Mouse (Mus musculus) fat pad, adult 2 months (tissue): ENCODE data around the gene Capn15.

Source experiments
- DNase-seq: peaks from one replicate; pipeline ENCODE4 v3.0.0-alpha.2; 2011; ENCODE audit warnings: low read depth, low spot score; ENCODE audit errors: extremely low read depth

The Capn15 gene

DNA sequence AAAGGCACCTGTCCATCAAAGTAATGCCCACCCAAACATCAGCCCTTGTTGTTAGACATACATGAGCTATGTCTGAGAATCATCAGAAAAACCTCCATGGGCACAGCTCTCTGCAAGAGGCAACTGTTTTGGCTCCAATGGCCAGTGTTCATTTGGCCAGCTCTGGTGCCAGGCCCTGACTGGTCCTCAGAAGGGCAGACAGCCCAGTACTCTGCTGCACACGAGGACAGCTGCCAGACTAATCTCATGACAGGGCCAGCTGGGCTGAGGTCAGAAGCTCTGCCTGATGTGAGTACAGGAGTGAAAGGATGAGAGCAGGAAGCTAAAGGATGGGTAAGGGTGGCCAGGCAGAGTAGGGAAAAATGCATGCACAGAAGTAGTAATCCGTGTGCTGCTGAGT, 60.2 kb downstream of the Capn15 start:
- DNase-seq: no peak

DNA sequence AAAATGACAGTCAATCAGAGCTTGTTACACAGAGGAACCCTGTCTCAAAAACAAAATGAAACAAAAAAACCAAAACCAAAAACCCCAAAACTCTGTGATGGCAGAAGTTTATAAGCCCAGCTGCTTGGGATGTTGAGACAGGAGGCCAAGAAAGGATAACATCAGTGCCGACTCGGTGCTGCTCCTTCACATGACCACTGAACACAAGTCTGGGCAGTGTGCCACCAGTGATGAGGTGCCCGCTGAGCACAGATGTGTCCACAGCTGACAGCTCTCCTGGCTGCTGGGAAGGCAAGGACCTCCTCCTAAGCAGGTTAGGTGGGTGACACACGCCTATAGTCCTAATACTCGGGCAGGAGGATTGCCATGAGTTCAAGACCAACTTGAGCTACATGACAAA, 63.5 kb downstream of the Capn15 start:
- DNase-seq: no peak

DNA sequence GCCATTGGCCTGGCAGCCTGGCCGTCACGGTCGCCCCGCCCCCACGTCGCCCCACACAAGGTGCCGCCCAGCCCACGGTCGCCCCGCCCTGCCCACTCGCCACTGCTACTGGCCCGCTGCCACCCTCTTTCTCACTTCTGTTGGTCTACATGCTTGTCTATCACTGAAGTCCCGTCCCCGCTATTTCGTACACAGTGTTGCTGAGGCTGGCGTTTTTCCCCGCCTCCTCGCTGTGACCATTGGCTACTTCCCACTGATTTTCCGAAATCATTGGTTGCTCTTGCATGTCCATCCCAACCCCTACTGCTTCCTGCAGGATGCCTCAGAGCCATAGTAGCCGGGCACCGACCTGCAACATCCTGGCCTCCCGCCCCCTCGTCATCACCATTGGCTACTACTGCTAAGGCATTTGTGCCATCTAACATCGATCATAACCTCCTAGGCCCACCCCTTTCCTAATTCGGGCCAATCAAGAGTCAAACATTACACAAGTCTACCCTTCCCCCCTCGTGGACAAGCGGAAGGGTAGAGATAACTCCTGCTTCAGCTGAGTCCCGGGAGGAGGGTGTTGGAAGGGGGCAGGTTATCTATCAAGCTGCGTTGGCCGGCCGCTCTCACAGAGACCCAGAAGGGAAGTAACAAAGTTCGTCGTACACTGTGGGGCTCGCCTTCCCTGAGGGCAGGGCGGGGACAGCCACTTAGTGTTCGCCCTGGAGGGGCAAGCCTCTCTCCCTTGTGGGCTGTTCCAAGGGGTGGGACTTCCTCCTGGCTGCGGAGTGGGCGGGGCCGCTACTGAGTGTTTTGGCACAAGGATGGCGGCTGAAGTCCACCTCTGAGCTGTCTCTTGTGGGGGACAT, 65.6 kb downstream of the Capn15 start:
- peak; percentile 100 for DNase-seq

DNA sequence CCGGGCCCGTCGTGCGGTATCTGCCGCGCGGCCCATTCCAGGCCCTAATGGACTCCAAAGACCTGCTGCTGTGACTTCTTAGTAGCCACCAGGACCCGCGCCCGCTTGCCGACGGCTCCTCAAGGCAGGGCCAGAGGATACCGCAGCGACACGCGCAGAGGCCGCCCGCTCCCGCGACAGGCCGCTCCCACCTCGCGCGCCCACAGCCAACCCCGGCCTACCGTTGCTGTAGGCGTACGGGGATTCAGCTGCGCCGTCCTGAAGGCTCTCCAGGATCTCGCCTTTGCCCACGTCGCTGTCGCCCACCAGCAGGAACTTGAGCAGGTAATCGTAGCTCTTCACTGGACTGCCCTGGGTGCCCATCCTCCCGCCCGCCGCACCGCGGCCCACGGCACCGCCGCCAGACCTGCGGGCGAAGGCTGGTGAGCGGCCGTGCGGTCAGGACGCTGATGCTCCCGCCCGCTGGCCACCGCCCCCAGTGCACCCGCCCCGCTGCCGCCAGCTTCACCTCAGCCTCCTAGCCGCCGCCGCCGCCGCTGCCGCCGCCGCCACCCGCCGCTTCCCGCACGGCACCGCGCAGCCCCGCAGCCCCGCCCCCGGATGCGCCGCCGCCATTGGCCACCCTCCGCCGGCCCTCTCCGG, 66.3 kb downstream of the Capn15 start, which contains the start of gene Rab40c:
TSS of gene Rab40c (minus strand) at position 584 of the 642 bp plus-strand sequence.
- DNase-seq: no peak

DNA sequence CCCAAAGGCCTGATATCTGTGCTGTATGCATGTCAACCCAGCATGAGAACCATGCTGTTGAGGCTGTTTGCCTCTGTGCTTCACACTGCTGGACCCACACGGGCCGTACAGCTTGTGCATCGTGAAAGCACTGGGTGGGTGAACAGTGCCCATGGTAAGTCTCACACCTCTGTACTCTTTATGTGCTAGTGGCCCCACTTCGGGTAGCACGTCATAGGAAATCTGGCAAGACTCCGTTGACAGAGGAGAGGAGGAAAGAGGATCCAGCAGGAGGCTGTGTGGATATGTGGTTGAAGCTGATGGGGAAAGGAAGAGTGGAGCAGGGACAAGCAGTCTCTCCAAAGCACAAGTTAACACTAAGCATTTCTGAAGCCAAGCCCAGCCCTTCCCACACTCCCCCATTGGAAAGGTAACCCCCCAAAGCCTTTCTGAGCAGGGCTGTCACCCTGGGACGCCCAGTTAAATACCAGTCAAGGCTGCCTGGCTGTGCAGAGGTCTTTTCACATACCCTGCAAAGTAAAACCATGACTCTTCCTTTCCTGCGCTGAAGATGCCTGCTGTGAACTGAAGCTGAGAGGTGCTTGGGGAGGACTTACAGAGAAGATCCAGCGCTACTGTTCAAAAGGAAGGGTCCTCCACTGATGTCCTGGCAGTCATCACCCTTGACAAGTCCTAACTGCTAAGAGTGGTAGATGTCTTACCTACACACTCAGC, 67.4 kb downstream of the Capn15 start:
- DNase-seq: no peak

DNA sequence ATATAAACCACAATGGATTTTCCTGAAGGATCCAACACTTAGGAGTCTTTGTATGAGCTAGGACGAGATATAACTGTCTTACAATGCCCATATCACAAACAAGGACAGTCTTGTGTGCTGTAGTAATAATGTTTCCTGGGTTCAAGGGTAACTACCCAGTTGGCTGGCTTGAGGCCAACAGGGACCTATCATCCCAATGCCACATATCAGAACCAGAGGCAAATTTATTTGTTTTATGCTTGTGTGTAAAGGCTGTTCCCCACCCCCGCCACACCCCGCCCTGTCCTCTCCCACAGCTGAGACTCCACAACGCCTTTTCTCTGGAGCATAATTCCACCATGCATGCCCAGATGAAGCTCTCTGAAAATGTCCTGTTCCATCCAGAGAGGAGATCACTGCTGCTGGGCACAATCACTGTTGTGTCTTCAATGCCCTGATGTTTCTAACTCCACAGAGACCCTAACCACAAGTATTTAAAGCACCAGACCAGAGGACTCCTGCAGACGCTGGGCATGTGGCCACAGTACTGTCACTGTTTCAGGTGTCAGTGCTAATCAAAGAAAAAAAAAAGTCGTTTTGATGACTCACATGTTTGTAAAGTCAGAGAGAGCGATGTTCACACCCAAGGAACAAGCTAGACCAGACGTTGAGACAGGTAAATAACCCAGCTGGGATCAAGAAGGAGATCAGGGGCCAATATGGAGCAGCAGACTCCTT, 68.5 kb downstream of the Capn15 start:
- no peak for DNase-seq

DNA sequence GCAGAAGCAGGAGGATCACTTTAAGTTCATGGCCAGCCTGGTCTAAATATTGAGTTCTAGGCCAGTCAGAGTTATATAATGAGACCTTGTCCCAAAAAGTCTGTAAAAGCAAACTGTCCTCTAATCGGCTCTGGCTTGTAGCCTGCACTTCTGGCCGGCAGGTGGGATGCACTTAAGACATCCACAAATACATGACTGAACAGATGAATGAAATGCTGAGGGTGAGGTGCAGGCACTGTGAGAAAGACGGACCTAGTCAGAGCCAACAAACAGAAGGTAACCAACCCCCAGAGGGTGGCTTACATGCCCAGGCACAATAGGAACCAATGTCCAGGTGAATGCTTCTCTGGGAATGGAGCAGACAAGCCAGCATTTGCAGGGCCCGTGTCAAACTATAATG, 71.3 kb downstream of the Capn15 start:
- DNase-seq: no peak

DNA sequence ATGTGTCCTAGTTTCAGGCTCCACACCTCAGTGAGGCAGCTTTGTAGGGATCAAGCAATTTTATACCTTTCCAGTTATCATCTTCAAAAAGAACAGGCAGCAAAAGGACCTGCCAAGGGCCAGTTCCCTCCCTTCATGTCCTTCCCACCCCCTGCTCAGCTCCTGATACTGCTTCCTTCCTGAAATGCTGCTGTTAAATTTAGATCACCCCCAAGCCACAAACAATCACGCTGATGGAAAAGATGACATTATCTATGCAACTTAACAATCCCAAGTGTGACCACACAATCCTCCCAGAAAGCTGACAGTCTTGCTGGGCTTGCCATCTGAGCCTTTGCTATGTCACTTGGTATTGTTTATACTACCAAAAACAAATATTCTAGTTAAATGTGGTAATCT, 71.7 kb downstream of the Capn15 start:
- DNase-seq: no peak

DNA sequence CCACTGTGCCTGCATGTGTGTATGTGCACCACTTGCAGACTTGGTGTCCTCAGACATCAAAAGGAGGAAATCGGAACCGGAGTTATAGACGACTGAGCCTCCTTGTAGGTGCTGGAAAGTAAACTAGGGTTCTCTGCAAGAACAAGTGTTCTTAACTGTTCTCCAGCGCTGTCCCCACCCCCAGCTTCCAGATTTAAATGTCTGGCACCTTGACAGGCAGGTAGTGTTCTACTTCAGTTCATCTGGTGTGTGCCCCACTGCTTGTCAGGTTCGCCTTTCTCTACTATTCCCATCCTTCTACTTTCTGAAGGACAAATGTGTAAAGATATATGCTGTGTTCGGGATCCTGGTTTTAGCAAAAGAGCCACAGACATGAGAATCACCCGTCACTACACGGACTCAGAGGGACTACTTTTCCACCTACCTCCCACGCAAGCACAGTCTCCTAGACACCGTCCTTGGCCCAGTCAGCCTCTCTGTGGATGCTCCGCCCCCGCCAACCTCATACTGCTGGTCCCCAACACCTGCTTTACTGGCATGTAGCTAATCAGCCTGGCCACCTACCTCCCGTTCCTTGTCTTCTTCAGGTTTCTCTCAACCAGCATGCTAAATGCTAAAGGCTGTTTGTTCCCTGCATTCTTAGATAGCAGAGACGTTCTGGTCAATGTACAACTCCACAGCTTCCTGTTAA, 72.3 kb downstream of the Capn15 start:
- DNase-seq: no peak

DNA sequence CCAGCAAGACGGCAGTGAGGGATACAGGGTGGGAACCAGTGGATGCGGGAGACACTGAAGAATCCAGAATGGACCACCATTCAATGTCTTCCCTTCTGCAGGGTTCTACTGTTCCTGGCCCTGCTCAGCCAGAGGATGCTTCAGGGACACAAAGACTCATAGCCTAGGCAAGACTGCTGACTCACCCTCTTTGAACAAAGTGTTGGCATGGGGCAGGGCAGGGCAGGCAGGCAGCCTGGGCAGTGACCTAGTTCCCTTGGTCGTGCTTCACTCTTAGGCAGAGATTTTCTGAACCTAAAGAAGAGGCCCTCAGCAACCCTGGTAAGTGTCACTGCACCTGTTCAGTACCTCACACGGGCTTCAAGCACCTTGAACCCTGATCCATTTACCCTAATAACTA, 73.8 kb downstream of the Capn15 start:
- no peak for DNase-seq
